Mouse (Mus musculus) limb, embryonic 11.5 days (tissue): ENCODE data around the gene Lyrm7. TPM values are rescaled to one million over a fixed set of nuclear protein-coding genes. Genes with fewer than 3 reads are reported as not detected.
"Not testable (repeated sequence)": the region's sequence is repeated elsewhere in the genome, so short reads cannot be mapped to it uniquely, and the experiment has no call there.

Source experiments
- ATAC-seq: fragments of 200-750 bp; cut with Nextera tagmentation; 2 replicates; pipeline ENCODE4 v1.8.0; 2017; ENCODE audit warnings: low read depth; ENCODE audit not compliant: insufficient number of reproducible peaks, low FRiP score, low TSS enrichment
- DNase-seq: peaks from one replicate; pipeline ENCODE4 v3.0.0-alpha.2; 2015; ENCODE audit warnings: low spot score
- H3K27ac ChIP-seq: fragments of 300-500 bp; sonication (generic); replicated peaks from 2 replicates; pipeline ENCODE4 v1.5.1; 2014; ENCODE audit warnings: low read depth, mild to moderate bottlenecking, low read length
- H3K27me3 ChIP-seq: fragments of 300-500 bp; sonication (generic); 2 replicates; pipeline ENCODE4 v1.6.1; 2014; ENCODE audit warnings: mild to moderate bottlenecking, low read length, mixed read lengths; ENCODE audit not compliant: control insufficient read depth, insufficient read depth
- H3K36me3 ChIP-seq: fragments of 300-500 bp; sonication (generic); 2 replicates; pipeline ENCODE4 v1.6.1; 2014; ENCODE audit warnings: mild to moderate bottlenecking, low read length, moderate library complexity, mixed read lengths; ENCODE audit not compliant: control insufficient read depth, insufficient read depth
- H3K4me1 ChIP-seq: fragments of 300-500 bp; sonication (generic); 2 replicates; pipeline ENCODE4 v1.6.1; 2014; ENCODE audit warnings: low read length, mixed read lengths; ENCODE audit not compliant: control insufficient read depth, insufficient read depth
- H3K4me2 ChIP-seq: fragments of 300-500 bp; sonication (generic); 2 replicates; pipeline ENCODE4 v1.6.1; 2014; ENCODE audit warnings: low read depth, mild to moderate bottlenecking, moderate library complexity; ENCODE audit not compliant: severe bottlenecking
- H3K4me3 ChIP-seq: fragments of 300-500 bp; sonication (generic); 2 replicates; pipeline ENCODE4 v1.5.1; 2014; ENCODE audit warnings: low read depth, low read length
- H3K9ac ChIP-seq: fragments of 300-500 bp; sonication (generic); 2 replicates; pipeline ENCODE4 v1.6.1; 2014; ENCODE audit warnings: mild to moderate bottlenecking, low read length
- H3K9me3 ChIP-seq: fragments of 300-500 bp; sonication (generic); 2 replicates; pipeline ENCODE4 v1.6.1; 2016; ENCODE audit warnings: low read length; ENCODE audit not compliant: control insufficient read depth
- WGBS: fragments of 180-500 bp; shearing (Covaris S2); extraction: QIAGEN DNeasy Blood & Tissue Kit; methylation state at CpG from one replicate; pipeline ENCODE4 v1.1.7; 2014; 5-methylcytosine and 5-hydroxymethylcytosine counted together
- polyA plus RNA-seq: library from polyadenylated mRNA; unstranded; fragments of >200 nt; fragmentation: Nextera tagmentation; extraction: Ambion mirVana; gene quantifications from 2 replicates; pipeline ENCODE4 v1.2.1, GENCODE M21; 2014

Lyrm7 gene
- polyA plus RNA-seq, 1 experiment from 2014 or later = 7.8 TPM

GRCm38 (mm10) chr11:54903339-54903738, 42.6 kb upstream of the Lyrm7 start:
- DNase-seq = no peak
- no peak for ATAC-seq
- H3K27ac ChIP-seq = no peak overlapping the region
- H3K4me2 ChIP-seq = peak overlapping the region; percentile 69
- no peaks in the 10 kb centered on the region for H3K9me3 ChIP-seq
- H3K4me1 ChIP-seq = no peaks in the 10 kb centered on the region
- 73% methylated on average over 5 of the region's 5 CpGs for WGBS
- peak overlapping the region; percentile 40 for H3K4me3 ChIP-seq
- no peak overlapping the region for H3K9ac ChIP-seq
- H3K36me3 ChIP-seq = no peaks in the 10 kb centered on the region
- H3K27me3 ChIP-seq = peaks cover 2% of the 10 kb centered on the region; the same call in 1 of the 2 replicates

DNA sequence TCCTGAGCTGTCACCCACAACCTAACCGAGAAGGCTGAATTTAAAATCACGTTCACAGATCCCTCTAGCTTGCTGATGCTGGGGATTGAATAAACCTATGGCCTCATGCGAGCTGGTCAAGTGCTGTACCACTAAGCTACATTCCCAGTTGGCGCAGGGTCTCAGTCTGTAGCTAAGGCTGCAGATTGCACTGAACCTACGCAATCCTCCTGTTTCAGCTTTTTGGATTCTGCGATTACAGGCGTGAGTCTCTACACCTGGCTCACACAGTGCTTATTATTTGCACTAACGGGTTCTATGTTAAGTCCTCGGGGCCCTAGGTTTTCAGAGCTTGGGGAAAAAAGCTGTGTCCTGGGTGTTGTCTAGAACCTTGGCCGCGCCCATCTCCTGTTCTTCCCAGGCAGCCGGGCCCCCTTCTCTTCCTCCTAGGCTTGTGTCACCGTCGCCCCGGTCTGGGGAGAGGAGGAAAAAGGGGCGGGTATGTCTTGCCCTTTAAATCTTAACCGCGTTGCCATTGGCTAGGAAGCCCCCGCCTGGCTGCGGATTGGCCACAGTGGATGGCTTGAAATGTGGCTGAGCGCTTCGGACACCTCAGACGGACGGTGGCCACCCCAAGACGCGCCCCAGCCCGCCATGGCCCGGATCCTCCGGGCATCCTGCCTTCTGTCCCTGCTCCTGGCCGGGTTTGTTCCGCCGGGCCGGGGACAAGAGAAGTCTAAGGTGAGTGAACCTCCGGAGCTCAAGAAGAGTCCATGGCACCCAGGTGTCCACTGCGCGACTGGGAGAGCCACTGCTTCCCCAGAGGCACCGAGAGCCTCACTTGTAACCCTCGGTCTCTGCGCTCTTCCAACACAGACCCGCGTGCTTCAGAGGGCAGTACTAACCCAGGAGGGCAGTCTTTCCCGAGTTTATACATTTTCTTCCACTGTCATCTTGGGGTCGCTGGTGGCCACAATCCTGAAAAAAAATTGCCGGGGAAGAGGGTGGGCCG, 41.9 kb upstream of the Lyrm7 start, which contains the start of gene Gpx3:
TSS of gene Gpx3 (plus strand) at position 121 of the 991 bp plus-strand sequence.
- Histone ChIP-seq H3K27me3 (peaks cover 2% of the 10 kb centered on the region; the same call in 1 of the 2 replicates), H3K27ac (no peak within 1 kb of the TSS), H3K4me1 (no peaks in the 10 kb centered on the region), H3K4me2 (peak within 1 kb of the TSS; percentile 69), H3K36me3 (no peaks in the 10 kb centered on the region), H3K9me3 (no peaks in the 10 kb centered on the region), H3K9ac (peak within 1 kb of the TSS; percentile 53), H3K4me3 (peak within 1 kb of the TSS; percentile 40)
- 16% methylated on average over 45 of the region's 45 CpGs for WGBS
- DNase-seq (peak; percentile 76), ATAC-seq (peak; percentile 85)

DNA sequence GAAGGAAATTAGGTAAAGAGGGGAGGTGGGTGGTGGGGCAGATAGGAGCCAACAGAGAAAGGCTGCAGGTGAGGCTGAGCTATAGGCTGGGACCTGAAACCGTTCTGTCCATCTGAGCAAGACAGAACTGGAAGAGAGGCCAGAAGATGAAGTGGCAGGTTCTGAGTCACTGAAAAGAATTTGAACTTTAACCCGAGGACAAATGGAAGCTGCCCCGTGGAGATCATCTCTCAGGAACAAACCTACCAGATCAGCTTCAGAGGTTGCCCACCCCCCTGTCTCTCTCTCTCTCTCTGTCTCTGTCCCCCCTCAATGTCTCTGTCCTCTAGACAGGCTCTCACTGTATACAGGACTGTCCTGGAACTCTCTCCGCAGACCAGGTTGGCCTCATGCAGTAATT, 38.9 kb upstream of the Lyrm7 start:
- no peak overlapping the region for H3K4me2 ChIP-seq
- no peak overlapping the region for H3K9ac ChIP-seq
- H3K9me3 ChIP-seq = no peaks in the 10 kb centered on the region
- H3K4me3 ChIP-seq = no peak overlapping the region
- DNase-seq (no peak), ATAC-seq (no peak)
- H3K27me3 ChIP-seq = peaks cover 2% of the 10 kb centered on the region; the same call in 1 of the 2 replicates
- 82% methylated on average over 4 of the region's 4 CpGs for WGBS
- H3K36me3 ChIP-seq = no peaks in the 10 kb centered on the region
- no peak overlapping the region for H3K27ac ChIP-seq
- no peaks in the 10 kb centered on the region for H3K4me1 ChIP-seq

GRCm38 (mm10) chr11:54897470-54897869, 36.8 kb upstream of the Lyrm7 start:
- no peak for ATAC-seq
- Histone ChIP-seq H3K27ac (no peak overlapping the region), H3K9ac (no peak overlapping the region), H3K4me1 (no peaks in the 10 kb centered on the region), H3K4me3 (no peak overlapping the region), H3K4me2 (no peak overlapping the region), H3K27me3 (peaks cover 2% of the 10 kb centered on the region; the same call in 1 of the 2 replicates), H3K36me3 (no peaks in the 10 kb centered on the region), H3K9me3 (no peaks in the 10 kb centered on the region)
- WGBS = 41% methylated on average over 5 of the region's 5 CpGs
- no peak for DNase-seq

- H3K9me3 ChIP-seq = not testable (repeated sequence)
Measured at GRCm38 (mm10) chr11:54896646-54897045, 35.9 kb upstream of the Lyrm7 start.

GRCm38 (mm10) chr11:54894589-54894988, 33.9 kb upstream of the Lyrm7 start:
- Histone ChIP-seq H3K4me2 (no peak overlapping the region), H3K27me3 (no peaks in the 10 kb centered on the region), H3K36me3 (no peaks in the 10 kb centered on the region), H3K9me3 (no peaks in the 10 kb centered on the region), H3K4me1 (no peaks in the 10 kb centered on the region), H3K27ac (no peak overlapping the region), H3K4me3 (no peak overlapping the region), H3K9ac (no peak overlapping the region)
- ATAC-seq = no peak
- 52% methylated on average over 9 of the region's 9 CpGs for WGBS
- no peak for DNase-seq

More at GRCm38 (mm10) chr11:54896646-54897045, 35.9 kb upstream of the Lyrm7 start:
- H3K9ac ChIP-seq, H3K27me3 ChIP-seq, H3K4me2 ChIP-seq, DNase-seq, H3K4me1 ChIP-seq, H3K4me3 ChIP-seq, H3K27ac ChIP-seq, ATAC-seq, H3K36me3 ChIP-seq: not testable (repeated sequence)
- 90% methylated on average over 3 of the region's 3 CpGs for WGBS

DNA sequence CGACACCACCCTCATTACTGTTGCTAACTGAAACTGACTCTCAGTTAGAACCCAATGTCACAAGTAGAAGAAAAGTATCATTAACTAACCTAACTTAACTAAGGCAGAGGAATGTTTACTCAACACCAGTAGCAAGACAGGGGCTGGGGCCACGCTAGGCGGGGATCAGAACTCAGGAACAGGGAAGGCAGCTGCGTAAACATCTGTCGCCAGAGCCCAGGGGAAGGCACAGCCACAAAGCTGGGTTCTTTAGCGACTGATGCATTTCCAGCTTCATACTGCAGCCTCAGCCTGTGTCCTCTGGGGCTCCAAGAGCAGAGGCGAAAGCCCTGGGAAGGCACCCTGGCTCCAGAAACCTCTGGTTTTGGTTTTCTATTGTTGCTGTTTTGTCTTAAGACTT, 31.4 kb upstream of the Lyrm7 start:
- no peak overlapping the region for H3K4me3 ChIP-seq
- H3K27ac ChIP-seq = no peak overlapping the region
- H3K9me3 ChIP-seq = no peaks in the 10 kb centered on the region
- no peak overlapping the region for H3K4me2 ChIP-seq
- DNase-seq (no peak), ATAC-seq (no peak)
- H3K9ac ChIP-seq = no peak overlapping the region
- H3K4me1 ChIP-seq = no peaks in the 10 kb centered on the region
- peaks cover 3% of the 10 kb centered on the region; the same call in 1 of the 2 replicates for H3K27me3 ChIP-seq
- H3K36me3 ChIP-seq = no peaks in the 10 kb centered on the region
- WGBS = 52% methylated on average over 7 of the region's 7 CpGs

DNA sequence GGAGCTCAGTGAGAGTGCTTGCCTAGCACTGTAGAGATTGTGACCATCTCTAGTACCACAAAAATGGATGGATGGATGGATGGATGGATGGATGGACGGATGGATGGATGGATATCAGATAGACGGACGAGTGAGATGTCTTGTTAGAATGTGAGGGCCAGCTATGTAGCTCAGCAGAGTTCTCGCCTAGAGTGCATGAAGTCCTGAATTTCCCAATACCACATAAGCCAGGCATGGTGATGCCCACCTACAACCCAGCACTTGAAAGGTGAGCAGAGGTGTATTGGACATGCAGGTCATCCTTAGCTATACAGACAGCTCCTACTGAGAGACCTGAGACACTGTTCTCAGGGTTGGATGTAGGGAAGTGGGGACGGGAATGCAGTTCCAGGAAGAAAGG, 30.6 kb upstream of the Lyrm7 start:
- H3K4me3 ChIP-seq = no peak overlapping the region
- no peaks in the 10 kb centered on the region for H3K36me3 ChIP-seq
- no peak for ATAC-seq
- no peak overlapping the region for H3K27ac ChIP-seq
- DNase-seq = no peak
- peaks cover 3% of the 10 kb centered on the region; the same call in 1 of the 2 replicates for H3K27me3 ChIP-seq
- H3K4me1 ChIP-seq = no peaks in the 10 kb centered on the region
- H3K9ac ChIP-seq = no peak overlapping the region
- no peak overlapping the region for H3K4me2 ChIP-seq
- H3K9me3 ChIP-seq = no peaks in the 10 kb centered on the region
- 88% methylated on average over 5 of the region's 5 CpGs for WGBS
